Mouse (Mus musculus) liver, embryonic 11.5 days (tissue): ENCODE results near the gene Lpar3. TPM values are rescaled to one million over a fixed set of nuclear protein-coding genes. Genes with fewer than 3 reads are reported as not detected.

Experiments used
- ATAC-seq: fragments of 200-750 bp; cut with Nextera tagmentation; replicated peaks from 2 replicates; pipeline ENCODE4 v1.8.0; 2017; ENCODE audit warnings: moderate number of reproducible peaks, mild to moderate bottlenecking, moderate TSS enrichment, moderate library complexity; ENCODE audit not compliant: low FRiP score
- DNase-seq: peaks from one replicate; pipeline ENCODE4 v3.0.0-alpha.2; 2017; ENCODE audit warnings: low spot score
- H3K27ac ChIP-seq: fragments of 300-500 bp; sonication (generic); 2 replicates; pipeline ENCODE4 v1.5.1; 2014; ENCODE audit warnings: mild to moderate bottlenecking, low read depth, low read length, control low read depth
- H3K27me3 ChIP-seq: fragments of 300-500 bp; sonication (generic); replicated peaks from 2 replicates; pipeline ENCODE4 v1.6.1; 2014; ENCODE audit warnings: low read length, mixed read lengths; ENCODE audit not compliant: control insufficient read depth, insufficient read depth
- H3K36me3 ChIP-seq: fragments of 300-500 bp; sonication (generic); 2 replicates; pipeline ENCODE4 v1.6.1; 2014; ENCODE audit warnings: mild to moderate bottlenecking, low read length, moderate library complexity, mixed read lengths; ENCODE audit not compliant: control insufficient read depth, insufficient read depth
- H3K4me1 ChIP-seq: fragments of 300-500 bp; sonication (generic); replicated peaks from 2 replicates; pipeline ENCODE4 v1.6.1; 2014; ENCODE audit warnings: low read length, mixed read lengths; ENCODE audit not compliant: control insufficient read depth, insufficient read depth
- H3K4me2 ChIP-seq: fragments of 300-500 bp; sonication (generic); 2 replicates; pipeline ENCODE4 v1.6.1; 2014; ENCODE audit warnings: mild to moderate bottlenecking, control low read depth, moderate library complexity
- H3K4me3 ChIP-seq: fragments of 300-500 bp; sonication (generic); 2 replicates; pipeline ENCODE4 v1.5.1; 2014; ENCODE audit warnings: low read depth, low read length, control low read depth
- H3K9ac ChIP-seq: fragments of 300-500 bp; sonication (generic); 2 replicates; pipeline ENCODE4 v1.6.1; 2014; ENCODE audit warnings: low read depth, low read length, control low read depth
- H3K9me3 ChIP-seq: fragments of 300-500 bp; sonication (generic); 2 replicates; pipeline ENCODE4 v1.6.1; 2016; ENCODE audit warnings: low read length, inconsistent platforms, mixed read lengths; ENCODE audit not compliant: control insufficient read depth
- WGBS: fragments of 180-500 bp; shearing (Covaris S2); extraction: QIAGEN DNeasy Blood & Tissue Kit; methylation state at CpG from one replicate; pipeline ENCODE4 v1.1.7; 2014; 5-methylcytosine and 5-hydroxymethylcytosine counted together
- polyA plus RNA-seq: library from polyadenylated mRNA; unstranded; fragments of >200 nt; fragmentation: Nextera tagmentation; extraction: Ambion mirVana; gene quantifications from 2 replicates; pipeline ENCODE4 v1.2.1, GENCODE M21; 2014

The Lpar3 gene
- polyA plus RNA-seq, 1 experiment from 2014 or later: 0.43 TPM

DNA sequence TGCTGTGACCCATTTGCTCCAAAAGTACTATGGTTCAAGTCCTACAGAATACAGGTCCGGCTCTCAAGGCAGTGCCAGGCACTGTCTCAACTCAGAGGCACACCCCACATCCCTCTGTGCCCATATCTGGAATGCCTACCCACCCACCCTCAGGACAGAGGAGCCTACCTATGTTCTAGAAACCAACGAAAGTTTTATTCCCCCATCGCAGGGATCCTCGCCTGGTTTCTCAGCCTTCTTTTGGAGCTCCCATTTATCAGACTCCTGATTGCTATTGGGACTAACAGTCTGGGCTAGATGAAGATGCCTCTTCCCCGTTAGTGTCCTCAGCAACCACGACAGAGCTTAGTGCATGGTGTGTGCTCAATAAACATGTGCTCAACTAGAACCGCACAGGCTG is 96.6 kb downstream of the Lpar3 start:
- Histone ChIP-seq H3K4me2 (no peak overlapping the region), H3K9me3 (no peaks in the 10 kb centered on the region), H3K27me3 (no peaks in the 10 kb centered on the region), H3K4me1 (no peaks in the 10 kb centered on the region), H3K27ac (no peak overlapping the region), H3K9ac (no peak overlapping the region), H3K36me3 (no peaks in the 10 kb centered on the region), H3K4me3 (no peak overlapping the region)
- DNase-seq: no peak
- ATAC-seq: no peak
- 82% methylated on average over 7 of the region's 7 CpGs for WGBS

- Histone ChIP-seq H3K36me3 (no peaks in the 10 kb centered on the region), H3K9me3 (no peaks in the 10 kb centered on the region), H3K27ac (no peak overlapping the region), H3K9ac (no peak overlapping the region), H3K4me1 (no peaks in the 10 kb centered on the region), H3K27me3 (no peaks in the 10 kb centered on the region), H3K4me3 (no peak overlapping the region), H3K4me2 (no peak overlapping the region)
- ATAC-seq (no peak), DNase-seq (no peak)
- 86% methylated on average over 12 of the region's 12 CpGs for WGBS
Observed at GRCm38 (mm10) chr3:146317911-146318310, 97.1 kb downstream of the Lpar3 start.

DNA sequence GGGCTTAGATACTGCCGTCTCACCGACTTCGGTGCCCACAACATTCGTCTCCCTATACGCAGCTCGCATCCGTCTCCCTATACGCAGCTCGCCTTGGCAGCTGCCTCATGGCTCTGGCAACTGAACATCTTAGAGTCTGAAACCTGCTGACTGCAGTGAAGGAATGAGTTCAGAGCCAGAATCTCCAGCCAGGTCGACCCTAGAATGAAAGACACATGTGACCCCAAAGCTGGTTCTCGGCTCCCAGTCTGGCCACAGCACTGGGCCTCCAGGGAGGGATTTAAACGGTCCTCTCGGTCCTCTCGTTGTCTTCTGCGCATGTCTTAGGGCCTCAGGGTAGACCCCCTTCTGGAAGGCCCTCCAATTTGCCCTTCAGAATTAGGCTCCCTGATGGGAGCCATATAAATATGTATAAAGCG is 97.8 kb downstream of the Lpar3 start:
- H3K36me3 ChIP-seq: no peaks in the 10 kb centered on the region

DNA sequence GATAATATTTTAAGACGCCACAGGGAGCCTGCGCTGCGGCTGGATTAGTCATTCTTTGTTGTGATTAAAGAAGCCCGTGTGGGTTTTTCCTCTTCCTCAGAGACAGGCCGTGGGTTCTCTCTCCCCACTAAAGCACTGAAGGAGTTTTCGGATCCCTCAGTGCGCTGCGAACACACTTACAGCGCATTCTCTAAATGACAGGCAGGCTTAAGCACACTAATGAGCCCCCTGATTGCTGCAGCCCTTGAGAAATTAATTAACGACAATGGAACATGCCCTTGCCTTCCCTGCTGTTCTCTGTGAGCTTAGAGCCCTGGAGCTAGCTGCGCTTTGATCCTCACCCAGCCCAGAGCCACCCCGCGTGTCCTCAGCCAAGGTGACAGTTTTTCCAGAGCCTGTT is 98.2 kb downstream of the Lpar3 start:
- Histone ChIP-seq H3K27me3 (no peaks in the 10 kb centered on the region), H3K27ac (no peak overlapping the region), H3K9ac (no peak overlapping the region), H3K4me2 (no peak overlapping the region), H3K36me3 (no peaks in the 10 kb centered on the region), H3K9me3 (no peaks in the 10 kb centered on the region), H3K4me3 (no peak overlapping the region), H3K4me1 (no peaks in the 10 kb centered on the region)
- no peak for ATAC-seq
- WGBS: 62% methylated on average over 13 of the region's 13 CpGs
- DNase-seq: no peak

More for the DNA sequence above, 97.8 kb downstream of the Lpar3 start:
- 73% methylated on average over 16 of the region's 16 CpGs for WGBS
- Histone ChIP-seq H3K27ac (no peak overlapping the region), H3K9ac (no peak overlapping the region), H3K4me3 (no peak overlapping the region), H3K4me1 (no peaks in the 10 kb centered on the region), H3K27me3 (no peaks in the 10 kb centered on the region), H3K4me2 (no peak overlapping the region), H3K9me3 (no peaks in the 10 kb centered on the region)
- DNase-seq (no peak), ATAC-seq (no peak)

DNA sequence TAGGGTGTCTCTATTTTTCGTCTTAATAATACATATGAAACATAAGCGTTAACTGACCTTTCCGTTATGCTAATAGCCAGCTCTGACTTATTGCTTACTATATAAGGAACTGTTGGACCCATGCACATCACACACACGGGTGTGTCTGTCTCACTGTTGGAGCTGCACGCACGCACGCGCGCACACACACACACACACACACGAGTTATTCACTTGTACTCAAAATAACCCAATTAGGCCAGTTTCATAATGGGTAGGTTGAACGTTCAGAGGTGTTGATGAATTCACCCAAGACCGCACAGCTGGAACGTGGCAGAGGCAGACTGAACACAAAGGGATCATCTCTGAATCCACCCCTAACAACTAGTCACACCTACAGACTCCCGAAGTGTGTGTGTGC is 98.7 kb downstream of the Lpar3 start:
- DNase-seq (no peak), ATAC-seq (no peak)
- no peaks in the 10 kb centered on the region for H3K27me3 ChIP-seq
- no peak overlapping the region for H3K4me3 ChIP-seq
- H3K27ac ChIP-seq: no peak overlapping the region
- 86% methylated on average over 14 of the region's 14 CpGs for WGBS
- no peak overlapping the region for H3K9ac ChIP-seq
- H3K9me3 ChIP-seq: no peaks in the 10 kb centered on the region
- no peaks in the 10 kb centered on the region for H3K4me1 ChIP-seq
- H3K4me2 ChIP-seq: no peak overlapping the region
- no peaks in the 10 kb centered on the region for H3K36me3 ChIP-seq

DNA sequence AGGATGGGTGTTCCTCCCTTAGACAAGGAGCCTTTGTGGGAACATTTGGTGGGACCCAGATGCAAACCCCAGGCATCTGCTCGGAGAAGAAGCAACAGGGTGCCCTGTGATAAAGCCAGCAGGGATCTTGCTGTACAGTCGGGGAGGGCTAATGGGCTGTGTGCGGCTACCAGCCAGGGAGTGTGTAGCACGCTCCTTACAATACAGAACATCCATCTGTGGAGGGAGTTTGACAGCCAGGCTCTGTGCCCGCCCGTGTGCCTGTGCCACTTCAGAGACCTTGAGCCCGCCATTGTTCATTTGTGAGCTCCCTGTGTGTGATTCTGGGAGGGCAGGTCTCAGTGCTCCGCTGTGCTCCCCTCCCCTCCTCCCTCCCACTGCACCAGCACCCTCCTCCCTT is 104.2 kb downstream of the Lpar3 start:
- H3K36me3 ChIP-seq: no peaks in the 10 kb centered on the region
- no peak overlapping the region for H3K9ac ChIP-seq
- no peaks in the 10 kb centered on the region for H3K9me3 ChIP-seq
- H3K4me3 ChIP-seq: no peak overlapping the region
- H3K27ac ChIP-seq: no peak overlapping the region
- DNase-seq (no peak), ATAC-seq (no peak)
- 75% methylated on average over 8 of the region's 8 CpGs for WGBS
- peaks cover 10% of the 10 kb centered on the region for H3K4me1 ChIP-seq
- no peaks in the 10 kb centered on the region for H3K27me3 ChIP-seq
- no peak overlapping the region for H3K4me2 ChIP-seq

- no peaks in the 10 kb centered on the region for H3K36me3 ChIP-seq
- no peak for DNase-seq
- no peak overlapping the region for H3K9ac ChIP-seq
- no peaks in the 10 kb centered on the region for H3K9me3 ChIP-seq
- H3K27me3 ChIP-seq: no peaks in the 10 kb centered on the region
- ATAC-seq: no peak
- H3K4me2 ChIP-seq: peak overlapping the region; percentile 75
- H3K4me3 ChIP-seq: no peak overlapping the region
- WGBS: 36% methylated on average over 15 of the region's 17 CpGs
- H3K4me1 ChIP-seq: peaks cover 10% of the 10 kb centered on the region
- no peak overlapping the region for H3K27ac ChIP-seq
Observed at GRCm38 (mm10) chr3:146326743-146327536, 106.2 kb downstream of the Lpar3 start.

DNA sequence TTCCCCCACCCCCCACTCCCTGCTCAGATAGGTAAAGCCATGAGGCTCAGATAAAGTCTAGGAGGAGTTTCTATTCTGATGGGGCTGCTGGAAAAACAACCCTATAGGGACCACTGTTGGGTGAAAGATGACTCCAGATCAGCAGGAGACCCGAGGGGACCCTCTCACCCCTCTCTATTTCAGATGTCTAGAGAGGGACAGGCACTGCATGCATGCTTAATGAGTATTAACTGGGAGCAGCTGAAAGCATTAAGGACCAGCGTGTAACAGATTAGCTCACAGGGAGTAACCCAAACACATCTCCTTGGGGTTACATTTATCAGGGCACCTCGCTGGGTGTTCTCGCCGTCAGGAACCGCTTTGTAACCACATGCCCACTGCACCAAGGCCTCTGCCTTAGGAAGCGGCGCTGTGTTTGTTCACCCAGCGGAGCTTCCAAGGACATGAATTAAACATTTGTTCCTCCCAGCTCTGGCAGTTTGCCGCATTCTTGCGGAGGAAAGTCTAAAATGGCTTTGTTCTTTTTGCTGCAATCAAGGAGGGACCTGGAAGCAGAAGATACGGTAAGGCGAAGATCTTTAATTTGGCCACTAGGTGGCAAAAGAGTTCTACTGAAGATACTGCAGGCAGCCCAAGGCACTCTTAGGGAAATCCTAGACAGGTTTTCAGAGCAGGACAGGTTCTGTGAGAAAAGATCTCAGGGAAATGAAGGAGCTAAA is 106.9 kb downstream of the Lpar3 start:
- Histone ChIP-seq H3K36me3 (no peaks in the 10 kb centered on the region), H3K27ac (no peak overlapping the region), H3K9ac (peak overlapping the region; percentile 28; the same call in 1 of the 2 replicates), H3K4me1 (peaks cover 10% of the 10 kb centered on the region), H3K27me3 (no peaks in the 10 kb centered on the region), H3K4me2 (peak overlapping the region; percentile 75), H3K9me3 (no peaks in the 10 kb centered on the region), H3K4me3 (peak overlapping the region; percentile 37)
- peak; percentile 64 for DNase-seq
- under 1% methylated on average over 13 of the region's 13 CpGs for WGBS
- ATAC-seq: peak; percentile 74
